In genomic region chr9:92335277-92335818, GRCm38 (mm10) we compare ENCODE assay signal across 32 mouse cellular contexts. TPM values are rescaled to one million over a fixed set of nuclear protein-coding genes. Genes with fewer than 3 reads are reported as not detected.
DNase-seq lines count a peak whose midpoint lies in the region; ATAC-seq and TF ChIP-seq lines count a peak whose summit lies in the region.
"Had no signal": no experiment of that assay in that cellular context is flagged by ENCODE, and none has a peak within 500 bp of the region (broad histone marks: within the 10 kb centered on the region; RNA-seq: fewer than 3 reads in every experiment).

No protein-coding gene starts in this region.

- DNase-seq in 416B (ENCODE audit: low read depth) (peak; percentile 71), MEL (ENCODE audit: low read depth, low spot score) (peak; percentile 76)
- no peak for DNase-seq in ovary, postnatal 14 days (ENCODE audit: low spot score)
- no peak for DNase-seq in gastrocnemius, postnatal 36 days
- DNase-seq: adrenal gland, adult 2 months; adrenal gland, postnatal 10 days; adrenal gland, postnatal 25 days; B cell, adult 2 months; cerebellum, adult 11 months; cerebellum, adult 18-20 months; cerebellum, adult 8-10 months; cerebellum, adult 9-11 months; cerebellum, postnatal 14 days; cerebellum, postnatal 36 days; forebrain, postnatal 0 days had no signal

- no peaks in the 10 kb centered on the region for H3K79me2 ChIP-seq in MEL (ENCODE audit: control insufficient read depth, insufficient read depth, low read length, poor library complexity)

- TF ChIP-seq EP300 in MEL (IDR thresholded peaks at IDR 0.05; ENCODE audit: low read depth in 1 of 2, low read length in 2 of 2): peak; percentile 91 to 94

- H3K4me1 ChIP-seq in MEL (ENCODE audit: control insufficient read depth in 1 of 2, insufficient read depth in 2 of 2, low read length in 2 of 2): peaks cover 10 to 17% of the 10 kb centered on the region in 2 experiments
- no peaks in the 10 kb centered on the region for H3K4me1 ChIP-seq in liver, embryonic 12.5 days
- H3K4me1 ChIP-seq: embryonic facial prominence, embryonic 10.5 days; embryonic facial prominence, embryonic 12.5 days; forebrain, embryonic 13.5 days; forebrain, embryonic 15.5 days had no signal

- intact Hi-C loops in gastrocnemius, postnatal 36 days (cut with DNase I): no loop called here

- peak overlapping the region; percentile 44; the same call in 1 of the 2 replicates for H3K27ac ChIP-seq in MEL (ENCODE audit: control insufficient read depth, low read depth, low read length)
- no peak overlapping the region for H3K27ac ChIP-seq in liver, embryonic 12.5 days
- H3K27ac ChIP-seq: embryonic facial prominence, embryonic 10.5 days; embryonic facial prominence, embryonic 12.5 days; forebrain, embryonic 13.5 days; forebrain, embryonic 15.5 days had no signal

- H3K4me2 ChIP-seq in liver, embryonic 12.5 days: no peak overlapping the region
- H3K4me2 ChIP-seq: embryonic facial prominence, embryonic 12.5 days; forebrain, embryonic 13.5 days; forebrain, embryonic 15.5 days had no signal

- H3K4me3 ChIP-seq in MEL (ENCODE audit: control insufficient read depth in 1 of 2, insufficient read depth in 1 of 2, low read depth in 2 of 2, low read length in 2 of 2): no peak overlapping the region; a peak in 1 of 4 replicates
- H3K4me3 ChIP-seq in liver, embryonic 12.5 days: no peak overlapping the region
- H3K4me3 ChIP-seq: embryonic facial prominence, embryonic 10.5 days; embryonic facial prominence, embryonic 12.5 days; forebrain, embryonic 13.5 days; forebrain, embryonic 15.5 days had no signal

- TF ChIP-seq POLR2A in MEL (IDR thresholded peaks at IDR 0.05; ENCODE audit: control insufficient read depth in 1 of 2, insufficient read depth in 1 of 2, low read depth in 1 of 2, low read length in 2 of 2, poor library complexity in 1 of 2): no peak

- H3K36me3 ChIP-seq in MEL (ENCODE audit: control insufficient read depth in 1 of 2, insufficient read depth in 2 of 2, low read length in 2 of 2): peaks cover 0 to 7% of the 10 kb centered on the region in 2 experiments; a peak in 2 of 4 replicates
- no peaks in the 10 kb centered on the region for H3K36me3 ChIP-seq in liver, embryonic 12.5 days
- H3K36me3 ChIP-seq: embryonic facial prominence, embryonic 10.5 days; embryonic facial prominence, embryonic 12.5 days; forebrain, embryonic 15.5 days; G1E had no signal

- no peaks in the 10 kb centered on the region for H3K27me3 ChIP-seq in MEL (ENCODE audit: control insufficient read depth in 1 of 2, insufficient read depth in 2 of 2, low read length in 2 of 2)
- no peaks in the 10 kb centered on the region for H3K27me3 ChIP-seq in liver, embryonic 12.5 days (replicated peaks)
- H3K27me3 ChIP-seq: CH12.LX; embryonic facial prominence, embryonic 12.5 days; forebrain, embryonic 13.5 days; forebrain, embryonic 15.5 days; Patski had no signal

- H3K9me3 ChIP-seq in MEL (replicated peaks; ENCODE audit: insufficient read depth, low read length): no peaks in the 10 kb centered on the region
- H3K9me3 ChIP-seq in liver, embryonic 12.5 days (replicated peaks): no peaks in the 10 kb centered on the region
- H3K9me3 ChIP-seq: embryonic facial prominence, embryonic 10.5 days; embryonic facial prominence, embryonic 12.5 days; forebrain, embryonic 13.5 days; forebrain, embryonic 15.5 days; G1E had no signal

- no peak overlapping the region for H3K9ac ChIP-seq in MEL (ENCODE audit: control insufficient read depth, low read depth, low read length, poor library complexity, severe bottlenecking)
- H3K9ac ChIP-seq in liver, embryonic 12.5 days: no peak overlapping the region
- H3K9ac ChIP-seq: embryonic facial prominence, embryonic 12.5 days; forebrain, embryonic 13.5 days; forebrain, embryonic 15.5 days; forebrain, postnatal 0 days had no signal

- ATAC-seq in common myeloid progenitor, adult 5-6 weeks (replicated peaks; ENCODE audit: low read depth, poor library complexity, severe bottlenecking): peak; percentile 74; the same call in 1 of the 2 replicates
- ATAC-seq in megakaryocyte-erythroid progenitor cell, adult 5-6 weeks (replicated peaks; ENCODE audit: low FRiP score, low TSS enrichment, poor library complexity, severe bottlenecking): peak; percentile 69
- ATAC-seq in liver, embryonic 12.5 days: no peak
- ATAC-seq: activated CD4-positive, CD25-positive, alpha-beta regulatory T cell, adult 4 months; CD4-positive, CD25-positive, alpha-beta regulatory T cell, adult 4 months; forebrain, embryonic 13.5 days; forebrain, embryonic 15.5 days; forebrain, postnatal 0 days; Patski had no signal

- TF ChIP-seq RAD21 in MEL (IDR thresholded peaks at IDR 0.05; ENCODE audit: low read depth, low read length): no peak

- TF ChIP-seq CTCF in MEL (IDR thresholded peaks at IDR 0.05 in 2 of 3, conservative IDR thresholded peaks at IDR 0.05 in 1 of 3; ENCODE audit: control insufficient read depth in 1 of 3, insufficient read depth in 1 of 3, low read depth in 2 of 3, low read length in 3 of 3, poor library complexity in 1 of 3, severe bottlenecking in 1 of 3): no peak

- WGBS in liver, embryonic 12.5 days (ENCODE audit: insufficient replicate concordance): 52% methylated on average over 6 of the region's 6 CpGs

TF ChIP-seq in MEL, 35 proteins besides CTCF, POLR2A, EP300 and RAD21:
- TF ChIP-seq NELFE (IDR thresholded peaks at IDR 0.05; ENCODE audit: low read depth, low read length) (no peak), MAX (IDR thresholded peaks at IDR 0.05; ENCODE audit: low read length) (peak; percentile 57; the same call in 1 of the 2 replicates), MAZ (IDR thresholded peaks at IDR 0.05; ENCODE audit: low read depth, low read length) (no peak), HCFC1 (IDR thresholded peaks at IDR 0.05; ENCODE audit: low read depth, low read length) (no peak), TBP (IDR thresholded peaks at IDR 0.05; ENCODE audit: low read depth, low read length) (no peak), E2F4 (IDR thresholded peaks at IDR 0.05; ENCODE audit: borderline replicate concordance, low read depth, low read length) (peak; percentile 71), BHLHE40 (IDR thresholded peaks at IDR 0.05; ENCODE audit: borderline replicate concordance, low read depth, low read length) (no peak), USF2 (IDR thresholded peaks at IDR 0.05; ENCODE audit: borderline replicate concordance in 1 of 2, insufficient read depth in 1 of 2, low read depth in 1 of 2, low read length in 2 of 2) (no peak), MYC (IDR thresholded peaks at IDR 0.05; ENCODE audit: low read depth, low read length) (peak; percentile 52; the same call in 1 of the 2 replicates), RCOR1 (IDR thresholded peaks at IDR 0.05; ENCODE audit: low read depth, low read length) (peak; percentile 91), GATA1 (IDR thresholded peaks at IDR 0.05; ENCODE audit: low read depth, low read length) (peak; percentile 89), MYB (IDR thresholded peaks at IDR 0.05; ENCODE audit: low read depth, low read length) (peak; percentile 82), ZNF384 (IDR thresholded peaks at IDR 0.05; ENCODE audit: low read depth, low read length) (peak; percentile 90), ZMIZ1 (IDR thresholded peaks at IDR 0.05; ENCODE audit: low read depth, low read length) (no peak), ETS1 (IDR thresholded peaks at IDR 0.05; ENCODE audit: low read depth, low read length) (peak; percentile 84), KAT2A (conservative IDR thresholded peaks at IDR 0.05; ENCODE audit: low read depth, low read length) (no peak), TCF12 (IDR thresholded peaks at IDR 0.05; ENCODE audit: low read depth, low read length) (peak; percentile 93), CHD2 (IDR thresholded peaks at IDR 0.05; ENCODE audit: low read length) (no peak), SMC3 (IDR thresholded peaks at IDR 0.05; ENCODE audit: low read depth, low read length) (no peak), SIN3A (IDR thresholded peaks at IDR 0.05; ENCODE audit: low read length) (peak; percentile 73), POLR2AphosphoS2 (IDR thresholded peaks at IDR 0.05; ENCODE audit: low read length) (no peak)

RNA-seq across cellular contexts. Expression of gene 1700057G04Rik, which starts 26.2 kb away (rescaled TPM):
- total RNA-seq in MEL (2012; rRNA removed): not detected in 2 replicates
- under 1 TPM in 1 of 2 experiments, not detected in 1; 0.19 TPM for polyA plus RNA-seq in MEL (2012; ENCODE audit: insufficient read depth in 1 of 2, insufficient read length in 2 of 2, low read depth in 1 of 2, low replicate concordance in 2 of 2, missing spikeins in 1 of 2)
- not detected in 2 replicates for total RNA-seq in common myeloid progenitor, adult 5-6 weeks (2017)
- total RNA-seq in megakaryocyte-erythroid progenitor cell, adult 5-6 weeks (2014; fragmentation: Nextera tagmentation): 2.7 TPM in 1 of 2 replicates, not detected in the other
- total RNA-seq in megakaryocyte-erythroid progenitor cell, adult 5-6 weeks (2017): not detected in 2 replicates
- polyA plus RNA-seq in liver, embryonic 12.5 days (2016; fragmentation: Nextera tagmentation; extraction: Ambion mirVana): not detected in 2 replicates
- total RNA-seq in gastrocnemius, postnatal 36 days (2021): not detected
- total RNA-seq: adrenal gland, adult 2 months; adrenal gland, postnatal 10 days; adrenal gland, postnatal 25 days; adrenal gland, postnatal 4 days; CH12.LX; forebrain, postnatal 0 days had no signal
- polyA plus RNA-seq: activated CD4-positive, CD25-positive, alpha-beta regulatory T cell, adult 4 months; adrenal gland, adult 2 months; brain, embryonic 14.5 days; CD4-positive, CD25-positive, alpha-beta regulatory T cell, adult 4 months; cortical plate, adult 2 months; embryonic facial prominence, embryonic 10.5 days; embryonic facial prominence, embryonic 12.5 days; embryonic facial prominence, embryonic 14.5 days; forebrain, embryonic 11.5 days; forebrain, embryonic 13.5 days; forebrain, embryonic 15.5 days; forebrain, postnatal 0 days; G1E; Patski had no signal

RNA-seq across cellular contexts. Expression of gene Plscr2, which starts 59.9 kb away (rescaled TPM):
- total RNA-seq in MEL (2012; rRNA removed): 0.16 and 0.19 TPM in 2 replicates
- polyA plus RNA-seq in MEL (2012; ENCODE audit: insufficient read depth in 1 of 2, insufficient read length in 2 of 2, low read depth in 1 of 2, low replicate concordance in 2 of 2, missing spikeins in 1 of 2): under 1 TPM in 1 of 2 experiments, not detected in 1; 0.11 TPM
- 0.78 TPM in 1 of 2 replicates, not detected in the other for total RNA-seq in common myeloid progenitor, adult 5-6 weeks (2017)
- total RNA-seq in megakaryocyte-erythroid progenitor cell, adult 5-6 weeks (2014; fragmentation: Nextera tagmentation): 0.48 TPM in 1 of 2 replicates, not detected in the other
- total RNA-seq in megakaryocyte-erythroid progenitor cell, adult 5-6 weeks (2017): 3.4 and 3.9 TPM in 2 replicates
- 0.38 and 0.76 TPM in 2 replicates for polyA plus RNA-seq in liver, embryonic 12.5 days (2016; fragmentation: Nextera tagmentation; extraction: Ambion mirVana)
- total RNA-seq in gastrocnemius, postnatal 36 days (2021): 1 to 10 TPM; 1.3 to 1.4 TPM
- polyA plus RNA-seq: activated CD4-positive, CD25-positive, alpha-beta regulatory T cell, adult 4 months; CD4-positive, CD25-positive, alpha-beta regulatory T cell, adult 4 months had no signal

Comparison
In these comparisons a context has a peak if more than half of its experiments do, and no peak if none do; other contexts are left out.
1. DNase-seq: peak in 416B (single experiment) and MEL (single experiment); none in ovary, postnatal 14 days (single experiment) and gastrocnemius, postnatal 36 days (0 of 2).